Mouse (Mus musculus) embryonic fibroblast, embryonic 13.5 days (primary cell): ENCODE measurements around the gene Actl6a.
"Not testable (repeated sequence)": the region's sequence is repeated elsewhere in the genome, so short reads cannot be mapped to it uniquely, and the experiment has no call there.

Experiments used
- CTCF ChIP-seq: IDR thresholded peaks from 2 replicates; pipeline ENCODE4 v1.5.1; 2011; ENCODE audit warnings: mild to moderate bottlenecking, control low read depth, low read length, moderate library complexity, borderline replicate concordance; ENCODE audit not compliant: insufficient read depth
- POLR2A ChIP-seq: IDR thresholded peaks from 2 replicates; pipeline ENCODE4 v1.6.1; 2011; ENCODE audit warnings: low read depth, mild to moderate bottlenecking, control low read depth, low read length, moderate library complexity

DNA sequence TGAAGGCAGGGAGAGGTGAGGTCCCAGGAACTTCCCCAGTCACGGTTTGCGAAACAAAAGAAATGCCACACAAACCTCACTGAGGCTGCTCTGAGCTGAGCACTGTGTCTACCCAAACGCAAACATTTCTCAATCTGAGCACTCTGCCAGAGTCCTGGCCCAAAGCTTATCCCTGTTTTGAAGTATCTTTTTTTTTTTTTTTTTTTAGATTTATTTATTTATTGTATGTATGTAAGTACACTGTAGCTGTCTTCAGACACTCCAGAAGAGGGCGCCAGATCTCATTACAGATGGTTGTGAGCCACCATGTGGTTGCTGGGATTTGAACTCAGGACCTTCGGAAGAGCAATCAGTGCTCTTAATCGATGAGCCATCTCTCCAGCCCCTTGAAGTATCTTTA is 2.1 kb upstream of the Actl6a start:
- not testable (repeated sequence) for TF ChIP-seq POLR2A, CTCF
